Mouse (Mus musculus): ENCODE measurements around the gene Gm11568. TPM values are rescaled to one million over a fixed set of nuclear protein-coding genes. Genes with fewer than 3 reads are reported as not detected.
"Not testable (repeated sequence)": the region's sequence is repeated elsewhere in the genome, so short reads cannot be mapped to it uniquely, and the experiment has no call there.

The Gm11568 gene
- not detected in 2 replicates for polyA plus RNA-seq (2015; fragmentation: Nextera tagmentation; extraction: Ambion mirVana)

GRCm38 (mm10) chr11:99857617-99858016 is at the start of gene Gm11568:
Gene Gm11568, plus strand, starts transcription at chr11:99857917.
- no peaks in the 10 kb centered on the region for H3K9me3 ChIP-seq (replicated peaks; ENCODE audit: control insufficient read depth, low read length)
- no peaks in the 10 kb centered on the region for H3K36me3 ChIP-seq (ENCODE audit: control insufficient read depth, insufficient read depth)
- H3K4me2 ChIP-seq (ENCODE audit: low read depth, low read length), result no peak within 1 kb of the TSS
- H3K4me1 ChIP-seq (ENCODE audit: control insufficient read depth, insufficient read depth, low read length), result no peaks in the 10 kb centered on the region
- ATAC-seq (replicated peaks; ENCODE audit: extremely low read depth, insufficient read depth, low FRiP score), result no peak
- H3K9ac ChIP-seq (ENCODE audit: low read length), result no peak within 1 kb of the TSS
- H3K27ac ChIP-seq (ENCODE audit: low read length), result no peak within 1 kb of the TSS
- no peak within 1 kb of the TSS for H3K4me3 ChIP-seq (ENCODE audit: low read length)
- WGBS, result 74% methylated on average over 2 of the region's 2 CpGs
- H3K27me3 ChIP-seq (ENCODE audit: control insufficient read depth, insufficient read depth, low read length), result no peaks in the 10 kb centered on the region

GRCm38 (mm10) chr11:99809792-99810191 is 47.9 kb upstream of the Gm11568 start, which contains the start of gene Krtap4-13:
Gene Krtap4-13, minus strand, starts transcription at chr11:99809892.
- not testable (repeated sequence) for H3K9me3 ChIP-seq (replicated peaks; ENCODE audit: control insufficient read depth, low read length); H3K9ac ChIP-seq (ENCODE audit: low read length); ATAC-seq (replicated peaks; ENCODE audit: extremely low read depth, insufficient read depth, low FRiP score); H3K4me1 ChIP-seq (ENCODE audit: control insufficient read depth, insufficient read depth, low read length); H3K4me3 ChIP-seq (ENCODE audit: low read length); H3K4me2 ChIP-seq (ENCODE audit: low read depth, low read length); H3K27me3 ChIP-seq (ENCODE audit: control insufficient read depth, insufficient read depth, low read length); H3K36me3 ChIP-seq (ENCODE audit: control insufficient read depth, insufficient read depth); H3K27ac ChIP-seq (ENCODE audit: low read length)

- not testable (repeated sequence) for H3K9ac ChIP-seq (ENCODE audit: low read length); H3K9me3 ChIP-seq (replicated peaks; ENCODE audit: control insufficient read depth, low read length); H3K4me2 ChIP-seq (ENCODE audit: low read depth, low read length); H3K4me1 ChIP-seq (ENCODE audit: control insufficient read depth, insufficient read depth, low read length); H3K4me3 ChIP-seq (ENCODE audit: low read length); ATAC-seq (replicated peaks; ENCODE audit: extremely low read depth, insufficient read depth, low FRiP score); H3K27me3 ChIP-seq (ENCODE audit: control insufficient read depth, insufficient read depth, low read length); H3K27ac ChIP-seq (ENCODE audit: low read length); H3K36me3 ChIP-seq (ENCODE audit: control insufficient read depth, insufficient read depth)
- WGBS, result 78% methylated on average over 2 of the region's 2 CpGs
These were observed 42.2 kb upstream of the Gm11568 start, which contains the start of gene Gm11564 for GRCm38 (mm10) chr11:99815566-99815965. Gene Gm11564, minus strand, starts transcription at chr11:99815666.

- Histone ChIP-seq H3K27ac (ENCODE audit: low read length) (no peak within 1 kb of the TSS), H3K36me3 (ENCODE audit: control insufficient read depth, insufficient read depth) (no peaks in the 10 kb centered on the region), H3K4me2 (ENCODE audit: low read depth, low read length) (no peak within 1 kb of the TSS), H3K4me3 (ENCODE audit: low read length) (no peak within 1 kb of the TSS), H3K4me1 (ENCODE audit: control insufficient read depth, insufficient read depth, low read length) (no peaks in the 10 kb centered on the region), H3K27me3 (ENCODE audit: control insufficient read depth, insufficient read depth, low read length) (no peaks in the 10 kb centered on the region), H3K9ac (ENCODE audit: low read length) (no peak within 1 kb of the TSS), H3K9me3 (replicated peaks; ENCODE audit: control insufficient read depth, low read length) (no peaks in the 10 kb centered on the region)
- ATAC-seq (replicated peaks; ENCODE audit: extremely low read depth, insufficient read depth, low FRiP score), result no peak
- 71% methylated on average over 1 of the region's 1 CpGs for WGBS
These were observed 19.8 kb upstream of the Gm11568 start, which contains the start of gene 2300003K06Rik for GRCm38 (mm10) chr11:99837966-99838365. Gene 2300003K06Rik, minus strand, starts transcription at chr11:99838066.

GRCm38 (mm10) chr11:99842185-99842584 is 15.5 kb upstream of the Gm11568 start:
- no peak for ATAC-seq (replicated peaks; ENCODE audit: extremely low read depth, insufficient read depth, low FRiP score)
- H3K36me3 ChIP-seq (ENCODE audit: control insufficient read depth, insufficient read depth), result no peaks in the 10 kb centered on the region
- 66% methylated on average over 1 of the region's 1 CpGs for WGBS

GRCm38 (mm10) chr11:99846746-99847145 is 11.0 kb upstream of the Gm11568 start:
- WGBS, result 76% methylated on average over 2 of the region's 2 CpGs
- Histone ChIP-seq H3K9ac (ENCODE audit: low read length) (no peak overlapping the region), H3K9me3 (replicated peaks; ENCODE audit: control insufficient read depth, low read length) (no peaks in the 10 kb centered on the region), H3K27ac (ENCODE audit: low read length) (no peak overlapping the region), H3K4me1 (ENCODE audit: control insufficient read depth, insufficient read depth, low read length) (no peaks in the 10 kb centered on the region), H3K36me3 (ENCODE audit: control insufficient read depth, insufficient read depth) (no peaks in the 10 kb centered on the region), H3K4me2 (ENCODE audit: low read depth, low read length) (no peak overlapping the region), H3K4me3 (ENCODE audit: low read length) (no peak overlapping the region), H3K27me3 (ENCODE audit: control insufficient read depth, insufficient read depth, low read length) (no peaks in the 10 kb centered on the region)
- no peak for ATAC-seq (replicated peaks; ENCODE audit: extremely low read depth, insufficient read depth, low FRiP score)

More at GRCm38 (mm10) chr11:99842185-99842584, 15.5 kb upstream of the Gm11568 start:
- Histone ChIP-seq H3K27ac (ENCODE audit: low read length) (no peak overlapping the region), H3K9ac (ENCODE audit: low read length) (no peak overlapping the region), H3K9me3 (replicated peaks; ENCODE audit: control insufficient read depth, low read length) (no peaks in the 10 kb centered on the region), H3K4me2 (ENCODE audit: low read depth, low read length) (no peak overlapping the region), H3K4me1 (ENCODE audit: control insufficient read depth, insufficient read depth, low read length) (no peaks in the 10 kb centered on the region), H3K27me3 (ENCODE audit: control insufficient read depth, insufficient read depth, low read length) (no peaks in the 10 kb centered on the region), H3K4me3 (ENCODE audit: low read length) (no peak overlapping the region)

- H3K4me1 ChIP-seq (ENCODE audit: control insufficient read depth, insufficient read depth, low read length), result no peaks in the 10 kb centered on the region
- no peak within 1 kb of the TSS for H3K4me2 ChIP-seq (ENCODE audit: low read depth, low read length)
- H3K4me3 ChIP-seq (ENCODE audit: low read length), result no peak within 1 kb of the TSS
- no peak for ATAC-seq (replicated peaks; ENCODE audit: extremely low read depth, insufficient read depth, low FRiP score)
- H3K36me3 ChIP-seq (ENCODE audit: control insufficient read depth, insufficient read depth), result no peaks in the 10 kb centered on the region
- no peaks in the 10 kb centered on the region for H3K9me3 ChIP-seq (replicated peaks; ENCODE audit: control insufficient read depth, low read length)
- no peak within 1 kb of the TSS for H3K27ac ChIP-seq (ENCODE audit: low read length)
- H3K27me3 ChIP-seq (ENCODE audit: control insufficient read depth, insufficient read depth, low read length), result no peaks in the 10 kb centered on the region
- H3K9ac ChIP-seq (ENCODE audit: low read length), result no peak within 1 kb of the TSS
These were observed 6.2 kb upstream of the Gm11568 start, which contains the start of gene Krtap4-16 for GRCm38 (mm10) chr11:99851508-99851907. Gene Krtap4-16, minus strand, starts transcription at chr11:99851608.

- Histone ChIP-seq H3K27ac (ENCODE audit: low read length) (no peak overlapping the region), H3K4me3 (ENCODE audit: low read length) (no peak overlapping the region), H3K27me3 (ENCODE audit: control insufficient read depth, insufficient read depth, low read length) (no peaks in the 10 kb centered on the region), H3K4me2 (ENCODE audit: low read depth, low read length) (no peak overlapping the region), H3K36me3 (ENCODE audit: control insufficient read depth, insufficient read depth) (no peaks in the 10 kb centered on the region), H3K9ac (ENCODE audit: low read length) (no peak overlapping the region), H3K9me3 (replicated peaks; ENCODE audit: control insufficient read depth, low read length) (no peaks in the 10 kb centered on the region), H3K4me1 (ENCODE audit: control insufficient read depth, insufficient read depth, low read length) (no peaks in the 10 kb centered on the region)
- ATAC-seq (replicated peaks; ENCODE audit: extremely low read depth, insufficient read depth, low FRiP score), result no peak
- WGBS, result 55% methylated on average over 3 of the region's 3 CpGs
These were observed 3.6 kb upstream of the Gm11568 start for GRCm38 (mm10) chr11:99854121-99854520.

GRCm38 (mm10) chr11:99858761-99859160 is 1.0 kb downstream of the Gm11568 start:
- no peak overlapping the region for H3K27ac ChIP-seq (ENCODE audit: low read length)
- no peaks in the 10 kb centered on the region for H3K4me1 ChIP-seq (ENCODE audit: control insufficient read depth, insufficient read depth, low read length)
- no peak overlapping the region for H3K4me2 ChIP-seq (ENCODE audit: low read depth, low read length)
- WGBS, result 71% methylated on average over 2 of the region's 2 CpGs
- no peaks in the 10 kb centered on the region for H3K27me3 ChIP-seq (ENCODE audit: control insufficient read depth, insufficient read depth, low read length)
- H3K36me3 ChIP-seq (ENCODE audit: control insufficient read depth, insufficient read depth), result no peaks in the 10 kb centered on the region
- ATAC-seq (replicated peaks; ENCODE audit: extremely low read depth, insufficient read depth, low FRiP score), result no peak
- no peak overlapping the region for H3K9ac ChIP-seq (ENCODE audit: low read length)
- H3K9me3 ChIP-seq (replicated peaks; ENCODE audit: control insufficient read depth, low read length), result no peaks in the 10 kb centered on the region
- no peak overlapping the region for H3K4me3 ChIP-seq (ENCODE audit: low read length)

Measured in heart, embryonic 16.5 days (tissue).